Mouse (Mus musculus): ENCODE measurements around the gene Ghdc. TPM values are rescaled to one million over a fixed set of nuclear protein-coding genes. Genes with fewer than 3 reads are reported as not detected.
A peak's percentile ranks its signal among the peaks of the same experiment; 100 is the strongest.

Gene Ghdc
- total and polyA plus RNA-seq, 3 experiments, result 3.6 to 6.0 (median 3.9) TPM

GRCm38 (mm10) chr11:100728601-100729000, 42.2 kb downstream of the Ghdc start:
- no peak for DNase-seq (ENCODE audit: low spot score)
- H3K9me3 ChIP-seq (replicated peaks), result no peaks in the 10 kb centered on the region
- no peaks in the 10 kb centered on the region for H3K27me3 ChIP-seq (ENCODE audit: insufficient read depth, low read length)
- H3K4me1 ChIP-seq (ENCODE audit: insufficient read depth, low read depth, low read length), result peaks cover 88% of the 10 kb centered on the region
- TF ChIP-seq GATA1 (IDR thresholded peaks at IDR 0.05; ENCODE audit: borderline replicate concordance, low read length), result no peak
- TF ChIP-seq CTCF (IDR thresholded peaks at IDR 0.05; ENCODE audit: low read depth, low read length), result no peak
- TF ChIP-seq TAL1 (conservative IDR thresholded peaks at IDR 0.05; ENCODE audit: low read depth, low read length), result no peak
- no peak for TF ChIP-seq GATA2 (IDR thresholded peaks at IDR 0.05; ENCODE audit: borderline replicate concordance, low read depth, low read length)
- TF ChIP-seq POLR2AphosphoS5 (IDR thresholded peaks at IDR 0.05; ENCODE audit: insufficient replicate concordance, low read depth, low read length), result no peak
- no peak overlapping the region for H3K4me3 ChIP-seq (ENCODE audit: low read depth, low read length)
- H3K36me3 ChIP-seq (replicated peaks), result peaks cover 82% of the 10 kb centered on the region
- no peak for ATAC-seq (ENCODE audit: extremely low read depth, insufficient number of reproducible peaks, low FRiP score, poor library complexity, severe bottlenecking)

- ATAC-seq (ENCODE audit: extremely low read depth, insufficient number of reproducible peaks, low FRiP score, poor library complexity, severe bottlenecking) (no peak), DNase-seq (ENCODE audit: low spot score) (no peak)
- H3K4me3 ChIP-seq (ENCODE audit: low read depth, low read length), result no peak overlapping the region
- TF ChIP-seq TAL1 (conservative IDR thresholded peaks at IDR 0.05; ENCODE audit: low read depth, low read length) (no peak), GATA2 (IDR thresholded peaks at IDR 0.05; ENCODE audit: borderline replicate concordance, low read depth, low read length) (no peak), CTCF (IDR thresholded peaks at IDR 0.05; ENCODE audit: low read depth, low read length) (no peak), GATA1 (IDR thresholded peaks at IDR 0.05; ENCODE audit: borderline replicate concordance, low read length) (no peak), POLR2AphosphoS5 (IDR thresholded peaks at IDR 0.05; ENCODE audit: insufficient replicate concordance, low read depth, low read length) (no peak)
- peaks cover 80% of the 10 kb centered on the region for H3K36me3 ChIP-seq (replicated peaks)
- no peaks in the 10 kb centered on the region for H3K9me3 ChIP-seq (replicated peaks)
- H3K27me3 ChIP-seq (ENCODE audit: insufficient read depth, low read length), result no peaks in the 10 kb centered on the region
- H3K4me1 ChIP-seq (ENCODE audit: insufficient read depth, low read depth, low read length), result peaks cover 89% of the 10 kb centered on the region
Observed at GRCm38 (mm10) chr11:100727201-100727600, 43.6 kb downstream of the Ghdc start.

GRCm38 (mm10) chr11:100724919-100725512, 45.7 kb downstream of the Ghdc start:
- peaks cover 81% of the 10 kb centered on the region for H3K36me3 ChIP-seq (replicated peaks)
- H3K4me3 ChIP-seq (ENCODE audit: low read depth, low read length), result no peak overlapping the region; the same call in 1 of the 2 replicates
- H3K9me3 ChIP-seq (replicated peaks), result no peaks in the 10 kb centered on the region
- no peak for TF ChIP-seq POLR2AphosphoS5 (IDR thresholded peaks at IDR 0.05; ENCODE audit: insufficient replicate concordance, low read depth, low read length)
- TF ChIP-seq GATA2 (IDR thresholded peaks at IDR 0.05; ENCODE audit: borderline replicate concordance, low read depth, low read length), result no peak
- TF ChIP-seq TAL1 (conservative IDR thresholded peaks at IDR 0.05; ENCODE audit: low read depth, low read length), result no peak
- no peak for TF ChIP-seq GATA1 (IDR thresholded peaks at IDR 0.05; ENCODE audit: borderline replicate concordance, low read length)
- H3K27me3 ChIP-seq (ENCODE audit: insufficient read depth, low read length), result no peaks in the 10 kb centered on the region
- DNase-seq (ENCODE audit: low spot score), result peak; percentile 51
- peaks cover 89% of the 10 kb centered on the region for H3K4me1 ChIP-seq (ENCODE audit: insufficient read depth, low read depth, low read length)
- 0 out of 2 replicates have a peak, but pooled peaks have one; percentile 10 for ATAC-seq (ENCODE audit: extremely low read depth, insufficient number of reproducible peaks, low FRiP score, poor library complexity, severe bottlenecking)

- no peak for DNase-seq (ENCODE audit: low spot score)
- H3K36me3 ChIP-seq (replicated peaks), result peaks cover 83% of the 10 kb centered on the region
- no peaks in the 10 kb centered on the region for H3K27me3 ChIP-seq (ENCODE audit: insufficient read depth, low read length)
- H3K9me3 ChIP-seq (replicated peaks), result no peaks in the 10 kb centered on the region
- peak overlapping the region; percentile 58; the same call in 1 of the 2 replicates for H3K4me3 ChIP-seq (ENCODE audit: low read depth, low read length)
- ATAC-seq (ENCODE audit: extremely low read depth, insufficient number of reproducible peaks, low FRiP score, poor library complexity, severe bottlenecking), result no peak
- peaks cover 82% of the 10 kb centered on the region for H3K4me1 ChIP-seq (ENCODE audit: insufficient read depth, low read depth, low read length)
- TF ChIP-seq CTCF (IDR thresholded peaks at IDR 0.05; ENCODE audit: low read depth, low read length) (no peak), GATA1 (IDR thresholded peaks at IDR 0.05; ENCODE audit: borderline replicate concordance, low read length) (no peak), TAL1 (conservative IDR thresholded peaks at IDR 0.05; ENCODE audit: low read depth, low read length) (no peak)
Observed at GRCm38 (mm10) chr11:100722493-100723028, 48.2 kb downstream of the Ghdc start.

GRCm38 (mm10) chr11:100721776-100722492, 48.8 kb downstream of the Ghdc start:
- peaks cover 78% of the 10 kb centered on the region for H3K4me1 ChIP-seq (ENCODE audit: insufficient read depth, low read depth, low read length)
- peak overlapping the region; percentile 58; the same call in 1 of the 2 replicates for H3K4me3 ChIP-seq (ENCODE audit: low read depth, low read length)
- peak; percentile 67 for ATAC-seq (ENCODE audit: extremely low read depth, insufficient number of reproducible peaks, low FRiP score, poor library complexity, severe bottlenecking)
- no peaks in the 10 kb centered on the region for H3K9me3 ChIP-seq (replicated peaks)
- H3K36me3 ChIP-seq (replicated peaks), result peaks cover 83% of the 10 kb centered on the region
- DNase-seq (ENCODE audit: low spot score), result peak; percentile 69
- TF ChIP-seq CTCF (IDR thresholded peaks at IDR 0.05; ENCODE audit: low read depth, low read length), result no peak
- TF ChIP-seq GATA1 (IDR thresholded peaks at IDR 0.05; ENCODE audit: borderline replicate concordance, low read length), result no peak
- no peak for TF ChIP-seq GATA2 (IDR thresholded peaks at IDR 0.05; ENCODE audit: borderline replicate concordance, low read depth, low read length)
- no peak for TF ChIP-seq POLR2AphosphoS5 (IDR thresholded peaks at IDR 0.05; ENCODE audit: insufficient replicate concordance, low read depth, low read length)
- peak; percentile 53 for TF ChIP-seq TAL1 (conservative IDR thresholded peaks at IDR 0.05; ENCODE audit: low read depth, low read length)
- no peaks in the 10 kb centered on the region for H3K27me3 ChIP-seq (ENCODE audit: insufficient read depth, low read length)

GRCm38 (mm10) chr11:100721254-100721653, 49.5 kb downstream of the Ghdc start:
- Histone ChIP-seq H3K36me3 (replicated peaks) (peaks cover 89% of the 10 kb centered on the region), H3K4me3 (ENCODE audit: low read depth, low read length) (peak overlapping the region; percentile 20; the same call in 1 of the 2 replicates), H3K9me3 (replicated peaks) (no peaks in the 10 kb centered on the region), H3K4me1 (ENCODE audit: insufficient read depth, low read depth, low read length) (peaks cover 84% of the 10 kb centered on the region), H3K27me3 (ENCODE audit: insufficient read depth, low read length) (no peaks in the 10 kb centered on the region)
- no peak for DNase-seq (ENCODE audit: low spot score)
- ATAC-seq (ENCODE audit: extremely low read depth, insufficient number of reproducible peaks, low FRiP score, poor library complexity, severe bottlenecking), result no peak
- no peak for TF ChIP-seq CTCF (IDR thresholded peaks at IDR 0.05; ENCODE audit: low read depth, low read length)
- TF ChIP-seq TAL1 (conservative IDR thresholded peaks at IDR 0.05; ENCODE audit: low read depth, low read length), result no peak
- no peak for TF ChIP-seq GATA1 (IDR thresholded peaks at IDR 0.05; ENCODE audit: borderline replicate concordance, low read length)
